Mouse (Mus musculus) neural tube, embryonic 11.5 days (tissue): Measurements from ENCODE around the gene Scaper. TPM values are rescaled to one million over a fixed set of nuclear protein-coding genes. Genes with fewer than 3 reads are reported as not detected.

Source experiments
- ATAC-seq: fragments of 200-750 bp; cut with Nextera tagmentation; 2 replicates; pipeline ENCODE4 v1.8.0; 2017; ENCODE audit warnings: moderate number of reproducible peaks, mild to moderate bottlenecking, moderate TSS enrichment, moderate library complexity; ENCODE audit not compliant: insufficient read depth, low FRiP score, low TSS enrichment
- DNase-seq: peaks from one replicate; pipeline ENCODE4 v3.0.0-alpha.2; 2015; ENCODE audit warnings: low spot score
- H3K27ac ChIP-seq: fragments of 300-500 bp; sonication (generic); 2 replicates; pipeline ENCODE4 v1.5.1; 2014; ENCODE audit warnings: low read depth, mild to moderate bottlenecking, low read length
- H3K27me3 ChIP-seq: fragments of 300-500 bp; sonication (generic); 2 replicates; pipeline ENCODE4 v1.6.1; 2014; ENCODE audit warnings: mild to moderate bottlenecking, low read length, mixed read lengths; ENCODE audit not compliant: control insufficient read depth, insufficient read depth
- H3K36me3 ChIP-seq: fragments of 300-500 bp; sonication (generic); 2 replicates; pipeline ENCODE4 v1.6.1; 2014; ENCODE audit warnings: mild to moderate bottlenecking, low read length, moderate library complexity, mixed read lengths; ENCODE audit not compliant: control insufficient read depth, insufficient read depth
- H3K4me1 ChIP-seq: fragments of 300-500 bp; sonication (generic); 2 replicates; pipeline ENCODE4 v1.6.1; 2014; ENCODE audit warnings: low read length, mixed read lengths; ENCODE audit not compliant: control insufficient read depth, insufficient read depth
- H3K4me2 ChIP-seq: fragments of 300-500 bp; sonication (generic); 2 replicates; pipeline ENCODE4 v1.6.1; 2014; ENCODE audit warnings: low read depth, mild to moderate bottlenecking, moderate library complexity
- H3K4me3 ChIP-seq: fragments of 300-500 bp; sonication (generic); 2 replicates; pipeline ENCODE4 v1.5.1; 2014; ENCODE audit warnings: low read depth, low read length
- H3K9ac ChIP-seq: fragments of 300-500 bp; sonication (generic); 2 replicates; pipeline ENCODE4 v1.6.1; 2014; ENCODE audit warnings: mild to moderate bottlenecking, low read length
- H3K9me3 ChIP-seq: fragments of 300-500 bp; sonication (generic); 2 replicates; pipeline ENCODE4 v1.6.1; 2016; ENCODE audit warnings: low read length; ENCODE audit not compliant: control insufficient read depth
- WGBS: fragments of 180-500 bp; shearing (Covaris S2); extraction: QIAGEN DNeasy Blood & Tissue Kit; methylation state at CpG from one replicate; pipeline ENCODE4 v1.1.7; 2014; 5-methylcytosine and 5-hydroxymethylcytosine counted together
- polyA plus RNA-seq: library from polyadenylated mRNA; unstranded; fragments of >200 nt; fragmentation: Nextera tagmentation; extraction: Ambion mirVana; gene quantifications from 2 replicates; pipeline ENCODE4 v1.2.1, GENCODE M21; 2014

Gene Scaper
- polyA plus RNA-seq, 1 experiment from 2014 or later = 13.7 TPM

DNA sequence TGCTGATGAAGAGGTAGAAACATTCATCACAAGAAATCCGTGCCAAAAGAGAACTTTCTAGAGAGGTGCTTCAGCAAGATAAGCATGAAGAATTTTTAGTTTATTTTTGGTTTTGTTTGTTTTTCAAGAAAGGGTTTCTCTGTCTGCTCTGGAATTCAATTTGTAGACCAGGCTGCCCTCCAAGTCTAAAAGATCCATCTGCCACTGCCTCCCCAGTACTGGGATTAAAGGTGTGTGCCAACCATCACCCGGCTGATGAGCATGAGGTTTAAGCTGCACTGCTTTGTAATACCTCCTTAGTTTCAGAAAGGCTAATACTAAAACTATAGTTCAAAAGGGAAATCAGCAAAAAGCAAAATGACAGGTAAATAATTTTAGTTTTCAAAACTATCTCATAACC is 35.0 kb downstream of the Scaper start:
- Histone ChIP-seq H3K36me3 (no peaks in the 10 kb centered on the region), H3K4me2 (no peak overlapping the region), H3K9ac (no peak overlapping the region), H3K9me3 (no peaks in the 10 kb centered on the region), H3K27me3 (no peaks in the 10 kb centered on the region), H3K27ac (no peak overlapping the region), H3K4me1 (no peaks in the 10 kb centered on the region), H3K4me3 (no peak overlapping the region)
- DNase-seq (no peak), ATAC-seq (no peak)
- 85% methylated on average over 2 of the region's 2 CpGs for WGBS

DNA sequence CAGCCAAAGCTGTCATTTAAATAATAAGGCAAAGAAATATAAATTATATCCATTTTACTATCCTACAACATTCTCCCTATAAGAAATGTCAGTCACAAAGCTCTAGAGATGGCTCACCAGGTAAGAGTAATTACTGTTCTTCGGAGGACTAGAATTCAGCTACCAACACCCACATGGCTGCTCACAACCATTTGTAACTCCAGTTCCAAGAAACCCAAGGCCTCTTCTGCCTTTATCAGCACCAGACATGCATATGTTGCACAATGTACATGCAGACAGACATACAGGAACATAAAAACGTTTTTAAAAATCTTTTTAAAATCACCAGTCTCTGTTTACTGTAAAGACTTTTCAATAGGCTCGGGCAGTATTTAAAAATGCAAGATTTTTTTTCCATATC is 36.3 kb downstream of the Scaper start:
- no peaks in the 10 kb centered on the region for H3K9me3 ChIP-seq
- WGBS = 79% methylated on average over 3 of the region's 3 CpGs
- H3K27me3 ChIP-seq = no peaks in the 10 kb centered on the region
- no peaks in the 10 kb centered on the region for H3K36me3 ChIP-seq
- no peak overlapping the region for H3K4me3 ChIP-seq
- DNase-seq (no peak), ATAC-seq (no peak)
- H3K27ac ChIP-seq = no peak overlapping the region
- H3K9ac ChIP-seq = no peak overlapping the region
- no peaks in the 10 kb centered on the region for H3K4me1 ChIP-seq
- H3K4me2 ChIP-seq = no peak overlapping the region

GRCm38 (mm10) chr9:55900531-55900930 is 37.4 kb downstream of the Scaper start:
- Histone ChIP-seq H3K4me2 (no peak overlapping the region), H3K4me1 (no peaks in the 10 kb centered on the region)

GRCm38 (mm10) chr9:55878066-55878465 is 59.9 kb downstream of the Scaper start:
- Histone ChIP-seq H3K27ac (no peak overlapping the region), H3K36me3 (no peaks in the 10 kb centered on the region), H3K9me3 (no peaks in the 10 kb centered on the region), H3K4me3 (no peak overlapping the region), H3K27me3 (no peaks in the 10 kb centered on the region), H3K4me2 (no peak overlapping the region), H3K9ac (no peak overlapping the region), H3K4me1 (no peaks in the 10 kb centered on the region)
- DNase-seq (no peak), ATAC-seq (no peak)
- WGBS = 88% methylated on average over 1 of the region's 1 CpGs

More at GRCm38 (mm10) chr9:55900531-55900930, 37.4 kb downstream of the Scaper start:
- Histone ChIP-seq H3K27ac (no peak overlapping the region), H3K4me3 (no peak overlapping the region), H3K9ac (no peak overlapping the region), H3K9me3 (no peaks in the 10 kb centered on the region), H3K27me3 (no peaks in the 10 kb centered on the region), H3K36me3 (no peaks in the 10 kb centered on the region)
- DNase-seq (no peak), ATAC-seq (no peak)
- WGBS = 42% methylated on average over 4 of the region's 4 CpGs

DNA sequence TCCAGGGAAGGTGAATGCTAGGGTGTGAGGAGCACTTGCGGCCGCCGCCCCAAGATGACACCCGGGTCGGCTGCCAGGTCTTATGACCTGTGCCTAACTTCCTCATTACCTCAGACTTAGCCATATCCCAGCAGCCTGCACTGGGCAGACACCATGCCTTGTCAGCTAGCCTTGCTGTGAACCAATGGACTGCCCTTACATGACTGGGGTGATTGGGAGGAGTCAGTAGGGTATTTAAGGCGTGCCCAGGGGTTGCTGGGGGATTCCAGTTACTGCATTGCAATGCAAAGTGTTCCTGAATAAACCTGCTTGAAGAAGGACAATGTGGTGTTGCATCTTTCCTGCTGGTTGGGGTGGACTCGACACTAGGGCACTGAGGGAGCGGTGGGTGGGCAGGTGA is 148.5 kb downstream of the Scaper start:
- H3K9me3 ChIP-seq = no peaks in the 10 kb centered on the region
- WGBS = 88% methylated on average over 8 of the region's 8 CpGs
- ATAC-seq (no peak), DNase-seq (no peak)
- no peak overlapping the region for H3K27ac ChIP-seq
- no peaks in the 10 kb centered on the region for H3K36me3 ChIP-seq
- no peak overlapping the region for H3K4me3 ChIP-seq
- no peak overlapping the region for H3K9ac ChIP-seq
- no peaks in the 10 kb centered on the region for H3K4me1 ChIP-seq
- H3K27me3 ChIP-seq = no peaks in the 10 kb centered on the region
- H3K4me2 ChIP-seq = no peak overlapping the region

DNA sequence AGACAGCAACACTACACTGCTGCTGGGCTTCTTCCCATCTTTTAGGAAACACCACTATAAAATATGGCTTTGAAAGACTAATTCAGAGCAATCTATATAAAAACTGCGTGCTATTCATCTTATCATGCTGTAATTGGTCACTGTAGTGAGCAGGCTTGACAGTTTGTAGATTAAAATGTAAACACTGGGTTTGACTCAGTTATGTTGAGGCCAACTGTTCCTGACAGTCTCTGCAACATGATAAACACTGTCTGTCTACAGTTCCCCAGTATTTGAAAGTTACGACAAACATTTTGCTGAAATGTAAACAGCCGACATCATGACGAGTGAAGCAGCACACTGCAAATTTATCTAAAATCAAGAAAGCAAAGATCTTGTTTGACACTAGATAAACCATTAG is 225.9 kb downstream of the Scaper start:
- H3K27ac ChIP-seq = no peak overlapping the region
- WGBS = 91% methylated on average over 4 of the region's 4 CpGs
- ATAC-seq (no peak), DNase-seq (no peak)
- H3K27me3 ChIP-seq = no peaks in the 10 kb centered on the region
- H3K4me1 ChIP-seq = no peaks in the 10 kb centered on the region
- no peaks in the 10 kb centered on the region for H3K9me3 ChIP-seq
- no peak overlapping the region for H3K4me3 ChIP-seq
- H3K9ac ChIP-seq = no peak overlapping the region
- H3K36me3 ChIP-seq = no peaks in the 10 kb centered on the region
- H3K4me2 ChIP-seq = no peak overlapping the region

GRCm38 (mm10) chr9:55710553-55710952 is 227.4 kb downstream of the Scaper start:
- H3K27me3 ChIP-seq = no peaks in the 10 kb centered on the region
- no peak for ATAC-seq
- DNase-seq = no peak
- H3K4me1 ChIP-seq = no peaks in the 10 kb centered on the region
- WGBS = 93% methylated on average over 5 of the region's 5 CpGs
- H3K4me2 ChIP-seq = no peak overlapping the region
- no peaks in the 10 kb centered on the region for H3K36me3 ChIP-seq
- no peak overlapping the region for H3K9ac ChIP-seq
- H3K4me3 ChIP-seq = no peak overlapping the region
- H3K27ac ChIP-seq = no peak overlapping the region
- no peaks in the 10 kb centered on the region for H3K9me3 ChIP-seq

GRCm38 (mm10) chr9:55706603-55707002 is 231.3 kb downstream of the Scaper start:
- H3K9me3 ChIP-seq = no peaks in the 10 kb centered on the region
- no peak overlapping the region for H3K4me3 ChIP-seq
- WGBS = 68% methylated on average over 3 of the region's 3 CpGs
- H3K4me2 ChIP-seq = no peak overlapping the region
- DNase-seq (no peak), ATAC-seq (no peak)
- H3K9ac ChIP-seq = no peak overlapping the region
- H3K36me3 ChIP-seq = no peaks in the 10 kb centered on the region
- H3K27me3 ChIP-seq = no peaks in the 10 kb centered on the region
- no peaks in the 10 kb centered on the region for H3K4me1 ChIP-seq
- H3K27ac ChIP-seq = no peak overlapping the region

GRCm38 (mm10) chr9:55695307-55695706 is 242.6 kb downstream of the Scaper start:
- DNase-seq (no peak), ATAC-seq (no peak)
- Histone ChIP-seq H3K4me3 (no peak overlapping the region), H3K4me1 (no peaks in the 10 kb centered on the region), H3K36me3 (no peaks in the 10 kb centered on the region), H3K27me3 (no peaks in the 10 kb centered on the region), H3K9me3 (no peaks in the 10 kb centered on the region), H3K27ac (no peak overlapping the region), H3K9ac (no peak overlapping the region), H3K4me2 (no peak overlapping the region)
- WGBS = 53% methylated on average over 1 of the region's 1 CpGs
